Mouse (Mus musculus) small intestine, adult 2 months (tissue): ENCODE measurements around the gene Apol9b.

Source experiments
- CTCF ChIP-seq: fragments of 200-500 bp; IDR thresholded peaks from 2 replicates; pipeline ENCODE4 v1.5.1; 2012; ENCODE audit warnings: low read depth, mild to moderate bottlenecking, control low read depth, inconsistent platforms, low read length, moderate library complexity, mixed read lengths; ENCODE audit not compliant: insufficient replicate concordance, insufficient read length; ENCODE audit errors: extremely low read depth
- POLR2A ChIP-seq: fragments of 200-500 bp; IDR thresholded peaks from 2 replicates; pipeline ENCODE4 v1.6.1; 2012; ENCODE audit warnings: low read depth, mild to moderate bottlenecking, control low read depth, inconsistent platforms, low read length, moderate library complexity

GRCm38 (mm10) chr15:77731605-77732004 lies 2.8 kb downstream of the Apol9b start:
- TF ChIP-seq CTCF (no peak), POLR2A (no peak)
